Mouse (Mus musculus) granulocyte monocyte progenitor cell, adult 5-6 weeks (primary cell): ENCODE data around the gene Vpreb3. TPM values are rescaled to one million over a fixed set of nuclear protein-coding genes. Genes with fewer than 3 reads are reported as not detected.

Experiments used
- ATAC-seq: replicated peaks from 2 replicates; pipeline ENCODE4 v1.8.0; 2016; ENCODE audit warnings: mild to moderate bottlenecking, moderate TSS enrichment, inconsistent platforms; ENCODE audit not compliant: poor library complexity, severe bottlenecking
- total RNA-seq, 2 experiments: library from RNA; stranded (forward) in 1 of 2; stranded (reverse) in 1 of 2; fragments of 200-712, 200-1000 nt in 1 of 2; fragments of >200 nt in 1 of 2; fragmentation: Nextera tagmentation in 1 of 2; gene quantifications; 2 replicates each; pipeline ENCODE4 v1.2.3; 2014 to 2017

The Vpreb3 gene
- total RNA-seq, 2 experiments from 2014 or later = not detected

DNA sequence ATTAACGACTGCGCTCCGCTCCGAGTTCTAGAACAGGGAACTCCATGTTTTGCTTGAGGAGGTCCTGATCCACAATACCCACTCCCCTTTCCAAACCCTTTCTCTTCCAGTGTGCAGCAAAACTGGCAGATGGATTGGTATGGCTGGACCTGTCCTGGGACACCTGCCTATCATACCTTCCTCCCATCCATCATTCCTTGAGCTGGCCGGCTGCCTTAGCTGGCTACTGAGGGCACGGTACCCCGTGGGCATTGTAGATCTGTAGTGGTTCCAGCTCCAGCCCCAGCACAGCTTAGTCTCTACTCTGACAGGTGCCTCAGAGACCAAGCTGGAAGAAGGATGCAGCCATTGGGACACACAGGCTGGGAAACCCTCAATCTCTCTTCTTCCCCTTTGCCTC lies 11.5 kb upstream of the Vpreb3 start:
- no peak for ATAC-seq

DNA sequence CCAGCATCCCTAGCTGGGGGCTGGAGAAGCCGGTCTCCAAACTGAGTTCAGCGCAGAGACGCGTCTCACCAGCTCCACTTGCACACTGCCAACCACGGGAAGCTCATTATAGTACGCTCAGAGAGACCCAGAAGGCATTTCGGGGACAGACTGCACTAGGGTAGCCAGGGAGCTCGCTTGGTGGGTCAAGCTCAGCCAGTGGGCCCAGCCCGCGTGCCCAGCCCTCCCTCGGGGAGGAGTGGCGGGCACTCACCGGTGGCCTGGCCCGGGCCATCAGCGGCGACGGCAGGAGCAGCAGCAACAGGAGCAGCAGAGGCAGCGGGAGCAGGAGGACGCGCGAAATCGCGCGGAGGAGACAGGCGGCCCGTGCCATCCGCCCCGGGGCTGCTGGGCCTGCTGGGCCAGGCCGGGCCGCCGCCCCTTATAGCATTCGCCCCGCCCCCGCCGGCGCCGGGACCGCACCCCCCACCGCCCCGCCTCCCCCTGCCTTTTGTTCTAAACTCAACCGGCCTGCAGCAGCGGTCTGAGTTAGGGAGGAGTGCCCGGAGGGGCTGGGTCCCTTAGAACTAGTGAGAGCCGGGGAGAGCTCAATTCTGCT lies 10.7 kb upstream of the Vpreb3 start:
- ATAC-seq = peak; percentile 49

DNA sequence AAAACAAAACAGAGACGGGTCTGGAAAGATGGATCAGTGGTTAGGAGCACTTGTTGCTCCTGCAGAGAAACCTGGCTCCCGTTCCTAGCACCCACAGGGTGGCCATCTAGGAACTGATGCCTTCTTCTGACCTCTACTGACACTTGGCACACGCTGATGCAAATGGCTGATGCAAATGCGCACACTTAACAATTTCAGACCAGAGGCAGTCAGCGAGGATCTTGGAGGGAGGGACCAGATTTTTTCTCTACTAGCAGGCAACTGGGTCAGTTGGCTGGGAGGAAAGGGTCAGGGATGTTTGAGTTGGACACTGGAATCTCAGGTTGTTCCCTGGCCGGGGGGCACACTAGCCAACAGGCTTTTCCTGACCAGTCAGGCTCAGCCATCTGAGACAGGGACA lies 10.0 kb upstream of the Vpreb3 start, which contains the start of gene Chchd10:
Gene Chchd10 (plus strand): TSS at position 240 of the 400 bp plus-strand sequence.
- ATAC-seq = no peak

DNA sequence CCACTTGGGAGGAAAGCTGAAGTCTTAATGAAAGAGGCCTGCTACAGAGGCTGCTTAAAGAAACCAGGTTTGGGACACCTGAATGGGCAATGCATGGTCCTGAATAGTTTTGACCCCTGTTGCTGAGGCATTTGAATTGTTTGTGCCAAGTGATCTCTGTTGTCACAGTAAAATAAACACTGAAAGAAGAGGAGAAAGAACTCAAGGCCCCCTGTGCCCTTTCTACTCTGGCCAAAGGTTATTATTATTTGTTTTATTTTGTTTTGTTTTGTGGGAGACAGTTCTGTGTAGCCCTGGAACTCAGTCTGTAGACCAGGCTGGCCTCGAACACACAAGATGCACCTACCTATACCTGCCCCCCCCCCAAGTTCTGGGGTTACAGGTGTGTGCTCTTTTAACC lies 7.9 kb upstream of the Vpreb3 start:
- no peak for ATAC-seq

DNA sequence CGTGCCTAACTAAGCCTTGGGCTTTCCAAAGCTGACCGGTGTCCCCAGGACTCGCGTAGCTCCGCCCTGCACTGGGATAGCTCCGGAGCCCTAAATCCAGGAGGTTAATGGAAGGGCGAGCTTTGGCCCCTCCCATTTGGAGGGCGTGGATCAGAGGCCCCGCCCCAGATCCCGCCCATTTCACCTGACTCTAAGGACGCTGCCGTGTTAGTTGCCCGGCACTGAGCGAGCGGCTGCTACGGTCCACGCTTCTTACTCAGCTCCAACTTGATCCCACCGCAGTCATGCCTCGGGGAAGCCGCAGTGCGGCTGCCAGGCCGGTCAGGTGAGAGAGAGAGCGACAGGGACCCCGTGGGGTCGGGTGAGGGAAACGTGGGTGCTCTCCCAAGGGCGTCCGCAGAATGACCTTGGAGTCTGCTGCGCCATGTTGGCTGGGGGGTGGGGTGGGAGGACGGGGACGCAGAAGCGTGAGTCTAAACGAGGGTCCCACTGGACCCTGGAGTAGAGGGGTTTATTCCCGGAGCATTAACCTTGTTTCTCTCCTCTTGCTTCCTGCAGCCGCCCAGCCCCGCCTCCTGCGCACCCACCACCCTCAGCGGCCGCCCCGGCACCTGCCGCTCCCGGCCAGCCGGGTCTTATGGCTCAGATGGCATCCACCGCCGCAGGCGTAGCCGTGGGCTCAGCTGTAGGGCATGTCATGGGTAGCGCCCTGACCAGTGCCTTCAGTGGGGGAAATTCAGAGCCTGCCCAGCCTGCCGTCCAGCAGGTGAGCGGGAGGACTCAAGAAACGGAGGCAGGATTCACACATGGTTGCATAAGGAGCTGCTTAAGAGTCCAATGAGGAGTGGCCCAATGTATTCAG lies 6.9 kb upstream of the Vpreb3 start, which contains the start of gene Mmp11:
Gene Mmp11 (minus strand): TSS at position 817 of the 862 bp plus-strand sequence.
- ATAC-seq = peak; percentile 80

DNA sequence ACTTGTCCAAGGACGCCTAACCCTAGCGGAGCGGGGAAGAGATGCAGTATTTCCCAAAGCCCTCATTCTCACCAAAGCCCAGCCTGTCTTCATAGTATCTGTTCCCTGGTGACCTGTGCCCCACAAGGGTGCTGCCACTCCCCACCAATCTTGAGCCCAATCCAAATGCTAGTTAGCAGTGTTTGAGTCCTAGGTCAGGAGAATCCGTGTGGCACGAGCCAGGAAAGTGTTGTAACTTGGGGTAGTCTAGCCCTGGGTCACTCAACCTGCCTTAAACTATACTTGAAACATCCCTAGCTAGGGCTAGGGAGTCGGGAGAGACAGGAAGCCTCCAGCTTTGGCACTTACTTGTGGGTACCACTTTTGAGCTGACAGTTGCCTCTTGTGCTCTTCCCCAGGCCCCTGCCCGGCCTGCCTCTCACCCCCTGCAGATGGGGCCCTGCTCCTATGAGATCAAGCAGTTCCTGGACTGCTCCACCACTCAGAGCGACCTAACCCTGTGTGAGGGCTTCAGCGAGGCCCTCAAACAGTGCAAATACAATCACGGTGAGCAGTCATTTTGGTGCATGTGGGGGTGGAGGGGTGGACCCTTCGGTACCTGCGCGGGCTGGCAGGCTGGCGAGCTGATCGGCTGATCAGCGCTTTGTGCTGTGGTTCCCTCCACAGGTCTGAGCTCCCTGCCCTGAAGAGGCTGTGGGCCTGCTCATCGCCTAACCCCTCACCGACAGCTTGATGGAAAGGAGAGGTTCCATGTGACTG lies 5.8 kb upstream of the Vpreb3 start:
- ATAC-seq = no peak

DNA sequence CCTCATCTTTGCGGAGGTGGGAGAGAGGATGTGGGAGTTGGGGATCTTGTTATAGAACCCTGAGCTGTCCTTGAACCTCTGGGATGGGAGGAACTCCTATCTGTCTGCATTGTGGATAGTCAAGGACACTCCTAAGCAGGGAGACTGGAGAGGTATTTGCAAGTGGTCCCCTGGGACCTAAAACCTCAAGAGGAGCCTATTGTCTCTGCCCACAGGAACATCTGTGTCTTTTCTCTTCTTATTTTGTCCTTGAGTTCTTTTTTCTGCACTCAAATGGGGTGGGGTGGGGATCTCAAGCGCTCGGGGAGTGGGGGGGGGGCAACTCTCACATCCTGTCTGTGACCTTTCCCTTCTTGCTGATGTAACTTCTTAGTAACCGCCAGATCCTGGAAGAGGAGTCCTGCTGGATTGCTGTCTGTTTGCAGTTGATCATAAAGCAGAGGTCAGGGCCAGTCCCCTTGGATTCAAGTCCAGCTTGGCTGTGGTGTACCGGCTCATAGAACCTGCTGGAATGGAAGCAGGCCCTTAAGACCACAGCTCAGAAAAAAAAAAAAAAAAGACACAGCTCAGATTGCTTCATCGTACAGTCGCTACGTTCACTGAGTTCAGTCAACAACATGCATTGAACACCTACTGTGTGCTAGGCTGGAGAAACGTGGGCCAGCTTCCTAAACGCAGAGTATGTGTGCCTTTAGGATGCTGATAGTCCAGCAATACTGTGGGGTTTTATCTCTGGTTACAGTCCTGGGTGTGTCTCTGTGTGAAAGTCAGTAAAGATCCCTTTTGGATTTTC lies 4.8 kb upstream of the Vpreb3 start:
- no peak for ATAC-seq

DNA sequence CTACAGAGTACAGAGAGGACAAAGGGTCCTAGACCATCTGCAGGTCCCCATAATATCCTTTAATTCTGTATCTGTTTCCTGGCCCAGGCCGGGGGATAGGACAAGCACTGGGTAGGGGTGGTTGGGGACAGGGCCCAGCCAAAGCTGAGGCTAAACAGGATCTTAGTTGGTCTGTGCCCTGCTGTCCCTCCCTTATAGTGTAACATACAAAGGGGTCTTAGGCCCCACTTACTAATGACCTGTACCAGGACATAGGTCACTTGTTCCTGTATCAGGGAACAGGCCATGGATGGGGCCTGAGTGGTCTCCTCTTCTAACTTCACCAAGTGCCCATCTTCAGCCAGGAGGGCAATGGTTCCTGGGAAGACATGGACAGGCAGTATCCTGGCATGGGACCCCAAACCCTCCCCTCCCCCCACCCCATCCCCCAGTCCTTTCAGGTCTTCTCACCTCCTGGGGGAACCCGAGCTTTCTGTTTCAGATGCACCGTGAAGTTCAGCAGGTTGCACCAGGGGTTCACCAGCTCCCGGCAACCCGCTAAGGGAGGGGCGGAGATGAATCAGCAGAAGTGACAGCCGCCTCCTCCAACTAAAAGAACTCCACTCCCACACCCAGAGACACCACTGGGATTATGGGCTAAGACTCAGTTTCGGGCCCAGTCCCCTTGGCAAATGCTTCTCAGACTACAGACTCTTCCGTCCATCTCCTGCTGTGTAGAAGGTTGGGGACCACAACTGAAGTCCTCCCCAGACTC lies 3.2 kb upstream of the Vpreb3 start:
- no peak for ATAC-seq

DNA sequence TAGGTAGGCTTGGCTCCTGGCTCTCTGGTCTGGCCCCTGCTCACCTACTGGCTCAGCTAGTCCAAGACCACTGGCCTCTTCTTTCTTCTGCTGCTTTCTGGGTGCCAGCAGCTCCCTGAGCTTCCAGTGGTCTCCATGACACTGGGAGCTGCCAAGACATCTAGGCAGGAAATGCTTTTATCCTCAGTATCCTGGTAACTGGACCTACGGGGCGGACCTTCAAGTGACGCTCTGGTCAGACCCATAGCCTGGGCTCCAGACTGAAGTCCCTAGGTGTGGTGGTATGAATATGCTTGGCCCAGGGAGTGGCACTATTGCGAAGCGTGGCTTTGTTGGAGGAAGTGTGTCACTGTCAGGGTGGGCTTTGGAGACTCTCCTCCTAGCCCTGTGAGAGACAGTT lies 2.3 kb upstream of the Vpreb3 start, which contains the start of gene Gm867:
Gene Gm867 (minus strand): TSS at position 153 of the 400 bp plus-strand sequence.
- no peak for ATAC-seq

DNA sequence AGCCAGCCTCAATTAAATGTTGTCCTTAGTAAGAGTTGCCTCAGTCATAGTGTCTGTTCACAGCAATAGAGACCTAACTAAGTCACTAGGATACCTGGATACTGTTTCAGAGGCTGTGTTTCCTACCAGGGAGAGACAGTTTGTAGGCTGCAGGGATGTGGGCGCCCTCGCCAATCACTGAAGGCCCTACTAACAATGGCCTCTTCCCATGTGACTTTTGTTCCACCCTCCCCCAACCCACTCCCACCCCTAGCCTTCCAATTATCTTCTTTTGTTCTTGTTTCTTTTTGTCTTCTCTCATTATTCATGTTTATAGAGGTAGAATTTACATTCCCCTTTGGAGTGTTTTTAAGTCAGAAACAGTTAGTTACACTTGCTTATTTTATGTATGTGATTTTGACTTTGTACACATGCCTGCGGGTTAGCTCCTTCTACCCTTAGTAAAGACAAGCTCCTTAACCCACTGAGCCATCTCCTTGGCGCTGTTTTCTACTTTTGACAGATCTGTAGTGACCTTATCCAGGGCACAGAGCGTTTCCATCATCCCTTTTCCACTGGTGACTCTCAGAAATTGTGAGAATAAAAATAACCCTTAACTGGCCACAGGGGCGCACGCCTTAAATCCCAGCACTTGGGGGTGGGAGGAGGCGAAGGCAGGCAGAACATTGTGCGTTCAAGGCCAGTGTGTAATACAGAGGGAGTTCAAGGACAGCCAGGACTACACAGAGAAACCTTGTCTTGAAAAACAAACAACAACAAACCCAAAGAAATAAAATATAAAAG lies 1.6 kb upstream of the Vpreb3 start:
- no peak for ATAC-seq

DNA sequence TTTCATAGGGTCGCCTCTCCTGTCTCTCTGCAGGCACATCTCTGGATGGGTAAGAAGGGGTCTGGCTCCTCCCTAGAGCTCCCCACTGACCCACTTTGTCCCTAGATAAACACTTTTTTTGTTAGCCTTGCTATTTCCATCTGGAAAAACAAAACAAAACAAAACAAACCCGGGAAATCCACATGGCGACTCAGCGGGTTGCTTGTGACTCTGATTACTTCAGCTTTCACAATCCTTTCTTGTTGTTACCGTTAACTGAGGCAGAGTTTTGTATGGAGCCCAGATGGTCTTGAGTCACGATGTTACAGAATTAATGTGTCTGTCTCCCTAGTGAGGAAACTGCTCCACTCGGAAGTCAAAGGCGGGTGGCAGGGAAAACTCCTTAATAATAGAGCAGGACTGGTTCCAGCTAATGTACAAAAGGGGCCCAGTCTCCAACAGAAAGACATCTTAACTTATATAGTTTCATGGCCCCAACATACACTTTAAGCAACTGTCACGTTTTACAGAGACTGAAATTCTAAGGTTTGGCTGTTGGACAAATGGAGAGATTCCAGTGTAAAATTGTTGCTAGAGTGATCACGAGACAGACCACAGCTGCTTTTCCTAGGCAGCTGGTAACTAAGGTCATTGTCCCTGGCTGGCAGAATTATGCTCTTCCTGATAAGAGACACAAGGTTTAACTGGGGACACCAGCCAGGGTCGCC lies 1.4 kb downstream of the Vpreb3 start:
- no peak for ATAC-seq

DNA sequence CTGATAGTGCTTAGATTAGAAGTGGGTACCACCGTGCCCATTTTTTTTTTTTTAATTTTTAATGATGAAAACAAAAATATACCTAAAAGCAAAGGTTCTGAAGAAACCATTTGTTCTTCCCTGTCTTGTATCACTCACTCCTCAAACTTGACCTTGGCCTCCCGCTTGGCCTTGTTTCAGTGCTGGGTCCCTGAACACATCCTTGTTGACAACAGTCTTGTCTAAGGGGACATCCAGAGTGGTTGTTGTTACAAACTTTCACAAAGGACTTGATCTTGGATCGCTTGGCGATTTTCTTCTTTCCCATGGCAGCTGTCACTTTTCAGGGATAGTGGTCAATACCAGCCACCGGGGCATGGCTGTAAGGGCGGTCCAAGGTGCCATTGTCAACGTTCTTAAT lies 2.4 kb downstream of the Vpreb3 start:
- no peak for ATAC-seq

DNA sequence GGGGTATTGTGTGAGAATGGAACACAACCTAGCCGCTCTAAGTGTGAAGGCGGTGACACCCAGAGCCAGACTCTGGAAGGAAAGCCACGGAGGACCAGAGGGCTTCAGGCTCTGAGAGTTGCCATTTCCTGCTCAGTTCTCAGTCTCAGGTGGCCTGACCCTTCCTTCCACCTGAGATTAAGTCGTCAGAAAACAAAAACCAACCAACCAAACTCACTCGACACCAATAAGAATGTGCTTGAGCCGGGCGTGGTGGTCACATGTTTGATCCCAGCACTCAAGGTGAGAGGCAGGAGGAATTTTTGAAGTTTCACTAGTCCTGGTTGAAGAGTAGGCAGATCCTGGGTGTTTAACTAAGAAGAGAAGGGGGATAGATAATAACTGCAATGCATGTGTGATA lies 3.0 kb downstream of the Vpreb3 start:
- no peak for ATAC-seq

DNA sequence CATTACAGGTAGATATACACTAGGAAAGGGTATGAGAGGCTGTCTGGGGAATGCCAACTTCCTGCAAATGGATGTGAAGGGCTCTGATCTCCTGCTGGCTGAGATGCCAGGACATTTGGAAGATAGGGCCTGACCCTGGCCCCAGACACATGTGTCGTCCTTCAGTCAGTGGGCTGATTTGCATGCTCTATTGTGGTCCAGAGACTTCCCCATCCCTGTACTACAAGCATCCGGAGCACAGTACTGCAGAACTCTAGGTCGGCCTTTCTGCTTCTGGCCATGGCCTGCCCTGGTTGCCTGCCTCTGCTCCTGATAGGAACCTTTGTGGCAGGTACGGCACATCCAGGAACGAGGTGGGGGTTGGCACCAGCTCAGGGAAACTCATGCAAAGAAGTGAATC lies 5.2 kb downstream of the Vpreb3 start:
- no peak for ATAC-seq

DNA sequence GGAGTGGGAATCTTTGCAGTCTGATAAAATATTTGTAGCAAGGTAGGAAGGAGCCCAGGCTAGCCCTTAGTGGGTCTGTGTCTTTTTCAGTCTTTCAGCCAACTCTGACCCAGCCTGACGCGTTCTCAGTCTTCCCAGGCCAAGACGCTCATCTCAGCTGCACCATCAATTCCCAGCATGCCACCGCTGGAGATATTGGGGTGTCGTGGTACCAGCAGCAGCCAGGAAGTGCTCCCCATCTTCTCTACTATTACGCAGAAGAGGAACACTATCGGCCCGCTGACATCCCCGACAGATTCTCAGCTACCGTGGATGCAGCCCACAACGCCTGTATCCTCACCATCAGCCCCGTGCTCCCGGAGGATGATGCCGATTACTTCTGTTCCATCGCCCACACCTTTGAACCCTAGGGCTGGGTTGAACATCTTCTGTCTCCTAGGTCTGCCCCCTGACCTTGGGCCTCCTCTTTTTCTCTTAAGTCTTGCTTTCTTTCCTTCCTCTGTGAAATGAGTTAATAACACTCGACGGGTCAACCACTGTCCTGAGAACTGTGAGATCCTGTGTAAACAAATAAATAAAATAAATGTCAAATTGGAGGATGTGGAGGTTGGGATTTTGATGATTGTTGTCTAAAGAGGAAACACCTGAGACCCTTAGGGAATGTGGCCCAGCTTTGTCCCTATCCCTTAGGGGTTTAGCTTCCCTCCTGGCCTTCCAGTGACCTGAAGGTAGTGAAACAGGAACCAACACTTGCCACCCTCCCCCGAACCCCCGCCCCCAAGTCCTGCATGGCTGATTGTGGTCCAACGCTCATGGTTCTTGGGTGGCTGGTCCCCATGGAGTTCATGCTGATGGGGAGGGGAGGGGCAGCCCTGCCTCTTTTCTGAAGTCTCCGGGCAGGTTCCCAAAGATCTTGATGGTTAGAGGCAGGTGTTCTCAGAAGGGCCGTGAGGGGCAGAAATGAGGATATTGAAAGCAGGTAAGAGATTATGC lies 6.5 kb downstream of the Vpreb3 start:
- peak; percentile 41 for ATAC-seq

DNA sequence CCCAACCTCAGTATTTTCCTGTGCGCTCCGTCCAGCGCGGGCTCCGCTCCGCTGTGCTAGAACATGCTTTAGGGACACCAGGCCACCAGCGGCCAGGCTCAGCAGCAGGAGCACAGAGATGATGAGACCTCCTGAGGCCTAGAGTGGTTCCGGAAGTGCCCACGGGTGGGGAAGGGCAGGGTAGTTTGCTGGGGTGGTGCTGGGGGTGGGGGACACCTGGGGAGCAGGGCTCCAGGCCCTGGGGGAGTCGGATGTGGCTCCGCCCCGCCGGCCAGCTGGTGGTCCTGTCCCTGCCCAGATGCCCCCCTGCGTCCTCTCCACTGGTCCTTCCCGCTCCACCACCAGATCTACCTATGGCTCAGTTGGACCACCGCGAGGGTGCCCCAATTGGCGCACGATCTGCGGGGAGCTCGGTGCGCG lies 7.9 kb downstream of the Vpreb3 start:
- ATAC-seq = no peak
